Mouse (Mus musculus) heart, embryonic 16.5 days (tissue): ENCODE results near the gene Krtap4-1. TPM values are rescaled to one million over a fixed set of nuclear protein-coding genes. Genes with fewer than 3 reads are reported as not detected.

ENCODE experiments used
- polyA plus RNA-seq: library from polyadenylated mRNA; unstranded; fragments of >200 nt; fragmentation: Nextera tagmentation; extraction: Ambion mirVana; gene quantifications from 2 replicates; pipeline ENCODE4 v1.2.1, GENCODE M21; 2015

Krtap4-1 gene
- polyA plus RNA-seq, 1 experiment from 2014 or later, result not detected

Other genes starting within 250 kb of the Krtap4-1 start
- gene Krt10, start 238.9 kb downstream of the Krtap4-1 start, polyA plus RNA-seq, result 13.2 and 14.1 TPM in 2 replicates
- 0.07 TPM in 1 of 2 replicates, not detected in the other for gene Krt12, start 206.0 kb downstream of the Krtap4-1 start, polyA plus RNA-seq
- gene Krt20, start 190.1 kb downstream of the Krtap4-1 start, polyA plus RNA-seq, result 0.54 and 2.5 TPM in 2 replicates
- 0.46 and 0.70 TPM in 2 replicates for gene Krt23, start 135.1 kb downstream of the Krtap4-1 start, polyA plus RNA-seq
- gene Krt39, start 106.9 kb downstream of the Krtap4-1 start, polyA plus RNA-seq, result not detected in 2 replicates
- not detected in 2 replicates for gene Krt40, start 85.1 kb downstream of the Krtap4-1 start, polyA plus RNA-seq
- not detected in 2 replicates for gene Krtap3-3, start 77.4 kb downstream of the Krtap4-1 start, polyA plus RNA-seq
- gene Krtap3-2, start 71.4 kb downstream of the Krtap4-1 start, polyA plus RNA-seq, result not detected in 2 replicates
- not detected in 2 replicates for gene Gm11939, start 68.8 kb downstream of the Krtap4-1 start, polyA plus RNA-seq
- gene Krtap3-1, start 61.6 kb downstream of the Krtap4-1 start, polyA plus RNA-seq, result not detected in 2 replicates
- not detected in 2 replicates for gene Krtap1-5, start 47.2 kb downstream of the Krtap4-1 start, polyA plus RNA-seq
- not detected in 2 replicates for gene Krtap1-4, start 44.6 kb downstream of the Krtap4-1 start, polyA plus RNA-seq
- gene Krtap1-3, start 36.9 kb downstream of the Krtap4-1 start, polyA plus RNA-seq, result not detected in 2 replicates
- not detected in 2 replicates for gene Krtap9-3, start 30.1 kb downstream of the Krtap4-1 start, polyA plus RNA-seq
- not detected in 2 replicates for gene Gm11938, start 24.9 kb downstream of the Krtap4-1 start, polyA plus RNA-seq
- gene Gm11937, start 18.0 kb downstream of the Krtap4-1 start, polyA plus RNA-seq, result not detected in 2 replicates
- gene Krtap2-4, start 13.4 kb downstream of the Krtap4-1 start, polyA plus RNA-seq, result not detected in 2 replicates
- gene Gm11562, start 7.8 kb downstream of the Krtap4-1 start, polyA plus RNA-seq, result not detected in 2 replicates
- gene Krtap4-2, start 6.8 kb upstream of the Krtap4-1 start, polyA plus RNA-seq, result not detected in 2 replicates
- not detected in 2 replicates for gene Krtap4-7, start 15.9 kb upstream of the Krtap4-1 start, polyA plus RNA-seq
- not detected in 2 replicates for gene Gm11555, start 22.0 kb upstream of the Krtap4-1 start, polyA plus RNA-seq
- not detected in 2 replicates for gene Gm11563, start 30.7 kb upstream of the Krtap4-1 start, polyA plus RNA-seq
- gene Krtap4-6, start 37.7 kb upstream of the Krtap4-1 start, polyA plus RNA-seq, result not detected in 2 replicates
- gene Gm14190, start 62.5 kb upstream of the Krtap4-1 start, polyA plus RNA-seq, result not detected in 2 replicates
- not detected in 2 replicates for gene Gm14180, start 106.1 kb upstream of the Krtap4-1 start, polyA plus RNA-seq
- not detected in 2 replicates for gene Gm11595, start 144.7 kb upstream of the Krtap4-1 start, polyA plus RNA-seq
- gene Krtap4-8, start 152.5 kb upstream of the Krtap4-1 start, polyA plus RNA-seq, result not detected in 2 replicates
- not detected in 2 replicates for gene Krtap4-9, start 157.0 kb upstream of the Krtap4-1 start, polyA plus RNA-seq
- not detected in 2 replicates for gene Gm11596, start 165.2 kb upstream of the Krtap4-1 start, polyA plus RNA-seq
- not detected in 2 replicates for gene Gm11569, start 170.7 kb upstream of the Krtap4-1 start, polyA plus RNA-seq
- not detected in 2 replicates for gene Gm11554, start 176.2 kb upstream of the Krtap4-1 start, polyA plus RNA-seq
- not detected in 2 replicates for gene Krtap4-13, start 181.7 kb upstream of the Krtap4-1 start, polyA plus RNA-seq
- gene Gm11564, start 187.4 kb upstream of the Krtap4-1 start, polyA plus RNA-seq, result not detected in 2 replicates
- gene 2300003K06Rik, start 209.8 kb upstream of the Krtap4-1 start, polyA plus RNA-seq, result not detected in 2 replicates
- not detected in 2 replicates for gene Krtap4-16, start 223.4 kb upstream of the Krtap4-1 start, polyA plus RNA-seq
- not detected in 2 replicates for gene Gm11568, start 229.7 kb upstream of the Krtap4-1 start, polyA plus RNA-seq
- gene Gm11559, start 236.2 kb upstream of the Krtap4-1 start, polyA plus RNA-seq, result not detected in 2 replicates
- gene Krtap9-1, start 245.2 kb upstream of the Krtap4-1 start, polyA plus RNA-seq, result not detected in 2 replicates